Mouse (Mus musculus) stomach, postnatal 0 days (tissue): ENCODE results near the gene Znhit6. TPM values are rescaled to one million over a fixed set of nuclear protein-coding genes. Genes with fewer than 3 reads are reported as not detected.

ENCODE experiments used
- ATAC-seq: fragments of 200-750 bp; cut with Nextera tagmentation; 2 replicates; pipeline ENCODE4 v1.8.0; 2017; ENCODE audit not compliant: low FRiP score, low TSS enrichment
- DNase-seq: peaks from one replicate; pipeline ENCODE4 v3.0.0-alpha.2; 2016; ENCODE audit warnings: low spot score
- H3K27ac ChIP-seq: fragments of 300-500 bp; sonication (generic); replicated peaks from 2 replicates; pipeline ENCODE4 v1.5.1; 2014; ENCODE audit warnings: mild to moderate bottlenecking, control low read depth
- H3K27me3 ChIP-seq: fragments of 300-500 bp; sonication (generic); 2 replicates; pipeline ENCODE4 v1.6.1; 2014; ENCODE audit warnings: low read length; ENCODE audit not compliant: control insufficient read depth, insufficient read depth
- H3K36me3 ChIP-seq: fragments of 300-500 bp; sonication (generic); 2 replicates; pipeline ENCODE4 v1.6.1; 2014; ENCODE audit warnings: low read length, mixed read lengths; ENCODE audit not compliant: control insufficient read depth, insufficient read depth
- H3K4me1 ChIP-seq: fragments of 300-500 bp; sonication (generic); replicated peaks from 2 replicates; pipeline ENCODE4 v1.6.1; 2014; ENCODE audit warnings: antibody characterized with exemption; ENCODE audit not compliant: control insufficient read depth, insufficient read depth
- H3K4me2 ChIP-seq: fragments of 300-500 bp; sonication (generic); replicated peaks from 2 replicates; pipeline ENCODE4 v1.6.1; 2014; ENCODE audit warnings: low read depth, mild to moderate bottlenecking, control low read depth, moderate library complexity
- H3K4me3 ChIP-seq: fragments of 300-500 bp; sonication (generic); 2 replicates; pipeline ENCODE4 v1.5.1; 2014; ENCODE audit warnings: low read depth, low read length, control low read depth
- H3K9ac ChIP-seq: fragments of 300-500 bp; sonication (generic); 2 replicates; pipeline ENCODE4 v1.6.1; 2014; ENCODE audit warnings: mild to moderate bottlenecking, low read length, control low read depth, mixed read lengths
- H3K9me3 ChIP-seq: fragments of 300-500 bp; sonication (generic); 2 replicates; pipeline ENCODE4 v1.6.1; 2016; ENCODE audit warnings: low read length; ENCODE audit not compliant: control insufficient read depth
- CTCF ChIP-seq: IDR thresholded peaks from 2 replicates; pipeline ENCODE4 v1.5.1; 2016; ENCODE audit warnings: antibody characterized with exemption, low read depth, mild to moderate bottlenecking, moderate library complexity
- EP300 ChIP-seq: optimal IDR thresholded peaks from 2 replicates; pipeline ENCODE3; 2016; ENCODE audit warnings: antibody characterized with exemption
- WGBS: fragments of 180-500 bp; shearing (Covaris S2); extraction: QIAGEN DNeasy Blood & Tissue Kit; methylation state at CpG from one replicate; pipeline ENCODE4 v1.1.7; 2014; 5-methylcytosine and 5-hydroxymethylcytosine counted together
- polyA plus RNA-seq: library from polyadenylated mRNA; unstranded; fragments of >200 nt; fragmentation: Nextera tagmentation; extraction: Ambion mirVana; gene quantifications from 2 replicates; pipeline ENCODE4 v1.2.1, GENCODE M21; 2015

Znhit6 gene
- polyA plus RNA-seq, 1 experiment from 2014 or later: 17.5 TPM

DNA sequence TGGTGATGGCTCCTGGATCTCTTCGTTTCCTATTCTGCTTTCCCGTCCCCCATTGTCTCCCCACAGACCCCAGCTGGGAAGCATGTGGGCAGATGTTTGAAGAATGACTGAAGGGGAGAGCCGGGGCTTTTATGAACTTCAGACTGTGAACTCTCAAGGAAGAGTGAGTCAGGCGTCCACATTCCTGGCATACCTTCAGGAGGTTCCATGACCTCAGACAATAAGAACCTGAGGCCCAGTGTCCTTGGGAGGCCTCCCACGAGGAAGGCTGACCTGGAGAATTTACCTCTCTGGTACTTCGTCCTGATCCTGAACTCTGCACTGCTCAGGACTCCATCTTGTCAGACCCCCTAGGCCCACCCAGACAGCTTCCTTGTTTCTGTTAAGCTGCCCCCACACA lies 56.9 kb downstream of the Znhit6 start:
- H3K36me3 ChIP-seq: no peaks in the 10 kb centered on the region
- no peak overlapping the region for H3K4me2 ChIP-seq
- no peaks in the 10 kb centered on the region for H3K27me3 ChIP-seq
- H3K9me3 ChIP-seq: no peaks in the 10 kb centered on the region
- no peaks in the 10 kb centered on the region for H3K4me1 ChIP-seq
- DNase-seq (peak; percentile 24), ATAC-seq (peak; percentile 45)
- no peak for TF ChIP-seq CTCF
- 26% methylated on average over 6 of the region's 6 CpGs for WGBS
- H3K4me3 ChIP-seq: no peak overlapping the region
- H3K9ac ChIP-seq: no peak overlapping the region
- no peak overlapping the region for H3K27ac ChIP-seq

DNA sequence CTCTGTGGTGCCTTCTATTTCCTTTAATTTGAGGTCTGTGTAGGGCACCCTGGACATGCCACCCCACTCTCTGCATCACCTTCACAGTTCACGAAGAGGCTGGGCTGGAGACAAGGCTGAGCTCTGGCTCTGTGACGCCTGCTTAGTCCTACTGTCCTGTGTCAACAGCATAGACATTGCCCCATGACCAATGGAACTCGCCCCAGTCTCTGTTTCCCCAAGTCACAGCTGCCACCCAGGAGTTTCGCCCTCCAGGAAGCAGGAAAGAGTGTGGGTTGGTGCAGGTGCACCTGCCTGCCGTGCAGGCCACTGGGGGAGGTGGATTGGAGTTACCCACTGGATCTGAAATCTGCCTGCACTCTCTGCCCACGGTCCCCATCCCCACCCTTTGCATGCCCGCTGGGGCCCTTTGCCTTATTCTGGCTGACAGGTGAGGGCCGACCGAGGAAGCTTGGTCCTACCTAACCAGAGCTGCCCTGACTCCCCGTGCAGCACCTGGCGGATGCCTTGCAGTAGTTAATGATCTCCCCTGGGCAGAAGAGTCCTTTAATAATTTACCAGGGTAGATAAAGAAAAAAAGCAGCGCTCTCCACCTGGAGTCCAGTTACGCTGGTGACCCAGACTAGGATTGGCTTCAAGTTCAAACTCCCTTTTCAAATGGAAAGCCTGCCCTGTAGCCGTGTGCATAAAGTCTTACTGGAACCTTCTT lies 58.2 kb downstream of the Znhit6 start:
- TF ChIP-seq EP300 (no peak), CTCF (no peak)
- Histone ChIP-seq H3K4me1 (no peaks in the 10 kb centered on the region), H3K4me2 (no peak overlapping the region), H3K4me3 (no peak overlapping the region), H3K36me3 (no peaks in the 10 kb centered on the region), H3K9me3 (no peaks in the 10 kb centered on the region), H3K27me3 (no peaks in the 10 kb centered on the region), H3K27ac (no peak overlapping the region), H3K9ac (no peak overlapping the region)
- ATAC-seq (peak; percentile 78), DNase-seq (peak; percentile 54)
- 60% methylated on average over 14 of the region's 14 CpGs for WGBS

DNA sequence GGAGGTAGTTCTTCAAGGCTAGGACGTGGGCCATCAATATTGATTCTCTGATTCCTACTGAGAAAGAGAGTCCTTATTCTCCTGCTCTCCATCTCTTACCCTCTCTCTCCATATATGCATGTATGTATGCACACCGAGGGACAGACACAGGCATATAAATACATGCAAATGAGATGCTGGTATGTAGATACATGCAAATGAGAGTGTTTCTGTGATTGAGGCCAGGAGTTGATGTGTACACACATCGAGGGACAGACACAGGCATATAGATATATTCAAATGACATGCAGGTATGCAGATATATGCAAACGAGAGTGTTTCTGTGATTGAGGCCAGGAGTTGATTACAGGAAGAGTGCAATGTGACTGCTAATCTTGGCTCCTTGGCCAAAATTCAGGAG lies 64.2 kb downstream of the Znhit6 start:
- H3K36me3 ChIP-seq: no peaks in the 10 kb centered on the region
- H3K4me3 ChIP-seq: no peak overlapping the region
- DNase-seq (no peak), ATAC-seq (no peak)
- TF ChIP-seq CTCF (no peak), EP300 (no peak)
- H3K4me2 ChIP-seq: no peak overlapping the region
- no peak overlapping the region for H3K9ac ChIP-seq
- H3K4me1 ChIP-seq: 0 out of 2 replicates have a peak, but pooled peaks cover 2% of the 10 kb centered on the region
- no peaks in the 10 kb centered on the region for H3K27me3 ChIP-seq
- no peaks in the 10 kb centered on the region for H3K9me3 ChIP-seq
- WGBS: 86% methylated on average over 4 of the region's 4 CpGs
- no peak overlapping the region for H3K27ac ChIP-seq

DNA sequence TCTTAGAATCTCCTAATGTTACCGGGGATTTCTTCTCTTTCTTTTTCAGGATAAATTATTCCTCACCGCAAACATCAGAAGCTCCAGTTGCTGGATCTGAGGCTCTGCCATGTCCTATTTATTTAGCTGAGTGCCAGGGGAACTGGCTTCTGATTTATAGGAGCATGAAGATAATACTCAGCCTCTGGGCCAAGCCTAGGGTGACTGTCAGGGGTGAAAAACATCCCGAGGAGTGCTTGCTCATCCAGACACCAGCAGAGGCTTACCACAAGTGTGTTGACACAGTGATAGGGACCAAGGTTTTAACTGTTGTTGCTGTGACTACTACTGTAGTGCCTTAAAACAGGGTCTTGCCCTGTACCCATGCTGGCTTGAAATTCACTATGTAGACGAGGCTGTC lies 64.6 kb downstream of the Znhit6 start:
- 73% methylated on average over 4 of the region's 4 CpGs for WGBS

DNA sequence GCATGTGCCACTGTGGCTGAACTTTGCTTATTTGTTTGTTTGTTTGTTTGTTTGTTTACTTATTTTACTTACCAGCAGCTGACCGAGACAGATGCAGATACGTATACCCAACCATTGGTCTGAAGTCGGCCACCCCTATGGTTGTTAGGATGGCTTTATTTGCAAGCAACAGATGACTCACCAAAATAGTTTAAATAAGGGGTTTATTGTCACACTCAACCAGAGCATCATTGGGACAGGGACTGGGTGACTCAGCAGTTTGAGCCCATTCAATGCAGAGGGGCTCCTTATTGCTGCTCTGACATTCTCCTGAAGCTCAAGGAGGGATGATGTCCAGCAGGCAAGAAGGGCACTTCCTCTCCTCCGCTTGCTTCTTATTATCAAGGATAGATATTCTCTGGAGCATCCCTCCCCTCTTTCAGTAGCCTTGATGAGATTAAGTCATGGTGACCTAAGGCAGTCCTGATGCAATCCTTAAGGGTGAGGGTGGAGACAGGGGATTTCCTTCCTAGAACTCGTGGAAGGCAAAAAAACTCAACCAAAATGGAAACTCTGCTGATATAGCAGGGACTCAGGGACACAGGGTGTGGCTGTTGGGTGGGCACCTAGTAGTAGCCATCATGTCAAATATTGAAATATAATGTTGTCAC lies 65.2 kb downstream of the Znhit6 start:
- TF ChIP-seq EP300 (no peak), CTCF (no peak)
- 0 out of 2 replicates have a peak, but pooled peaks cover 2% of the 10 kb centered on the region for H3K4me1 ChIP-seq
- ATAC-seq: no peak
- 81% methylated on average over 5 of the region's 5 CpGs for WGBS
- no peak for DNase-seq
- no peak overlapping the region for H3K27ac ChIP-seq
- H3K4me3 ChIP-seq: no peak overlapping the region
- H3K4me2 ChIP-seq: no peak overlapping the region
- no peak overlapping the region for H3K9ac ChIP-seq
- H3K27me3 ChIP-seq: no peaks in the 10 kb centered on the region
- no peaks in the 10 kb centered on the region for H3K36me3 ChIP-seq
- no peaks in the 10 kb centered on the region for H3K9me3 ChIP-seq

More for the DNA sequence above, 64.6 kb downstream of the Znhit6 start:
- Histone ChIP-seq H3K36me3 (no peaks in the 10 kb centered on the region), H3K4me1 (0 out of 2 replicates have a peak, but pooled peaks cover 2% of the 10 kb centered on the region), H3K27ac (no peak overlapping the region), H3K4me3 (no peak overlapping the region), H3K9me3 (no peaks in the 10 kb centered on the region), H3K9ac (no peak overlapping the region), H3K27me3 (no peaks in the 10 kb centered on the region), H3K4me2 (no peak overlapping the region)
- DNase-seq (no peak), ATAC-seq (no peak)
- TF ChIP-seq CTCF (no peak), EP300 (no peak)

GRCm38 (mm10) chr3:145641878-145642277 lies 65.9 kb downstream of the Znhit6 start:
- H3K4me3 ChIP-seq: no peak overlapping the region
- TF ChIP-seq EP300 (no peak), CTCF (no peak)
- 36% methylated on average over 3 of the region's 3 CpGs for WGBS
- H3K9ac ChIP-seq: no peak overlapping the region
- H3K27me3 ChIP-seq: no peaks in the 10 kb centered on the region
- no peak overlapping the region for H3K27ac ChIP-seq
- ATAC-seq: no peak
- no peaks in the 10 kb centered on the region for H3K36me3 ChIP-seq
- 0 out of 2 replicates have a peak, but pooled peaks cover 2% of the 10 kb centered on the region for H3K4me1 ChIP-seq
- DNase-seq: no peak
- no peak overlapping the region for H3K4me2 ChIP-seq
- no peaks in the 10 kb centered on the region for H3K9me3 ChIP-seq
